Mouse (Mus musculus) limb, embryonic 14.5 days (tissue): ENCODE measurements around the gene Atg3. TPM values are rescaled to one million over a fixed set of nuclear protein-coding genes. Genes with fewer than 3 reads are reported as not detected.

Experiments used
- ATAC-seq: fragments of 200-750 bp; cut with Nextera tagmentation; 2 replicates; pipeline ENCODE4 v1.8.0; 2017; ENCODE audit warnings: low read depth, moderate number of reproducible peaks, moderate TSS enrichment; ENCODE audit not compliant: low FRiP score
- DNase-seq: peaks from one replicate; pipeline ENCODE4 v3.0.0-alpha.2; 2015; ENCODE audit warnings: low spot score
- H3K27ac ChIP-seq: fragments of 300-500 bp; sonication (generic); replicated peaks from 2 replicates; pipeline ENCODE4 v1.5.1; 2014; ENCODE audit warnings: low read depth, mild to moderate bottlenecking, low read length, moderate library complexity, mixed read lengths
- H3K27me3 ChIP-seq: fragments of 300-500 bp; sonication (generic); 2 replicates; pipeline ENCODE4 v1.6.1; 2014; ENCODE audit warnings: low read length, mixed read lengths; ENCODE audit not compliant: control insufficient read depth, insufficient read depth
- H3K36me3 ChIP-seq: fragments of 300-500 bp; sonication (generic); 2 replicates; pipeline ENCODE4 v1.6.1; 2014; ENCODE audit warnings: mild to moderate bottlenecking, low read length, moderate library complexity, mixed read lengths; ENCODE audit not compliant: control insufficient read depth, insufficient read depth
- H3K4me1 ChIP-seq: fragments of 300-500 bp; sonication (generic); 2 replicates; pipeline ENCODE4 v1.6.1; 2014; ENCODE audit warnings: antibody characterized with exemption, low read length, mixed read lengths; ENCODE audit not compliant: control insufficient read depth, insufficient read depth
- H3K4me2 ChIP-seq: fragments of 300-500 bp; sonication (generic); replicated peaks from 2 replicates; pipeline ENCODE4 v1.6.1; 2014; ENCODE audit warnings: low read depth, mild to moderate bottlenecking, low read length, moderate library complexity; ENCODE audit not compliant: severe bottlenecking
- H3K4me3 ChIP-seq: fragments of 300-500 bp; sonication (generic); replicated peaks from 2 replicates; pipeline ENCODE4 v1.5.1; 2014; ENCODE audit warnings: low read length
- H3K9ac ChIP-seq: fragments of 300-500 bp; sonication (generic); 2 replicates; pipeline ENCODE4 v1.6.1; 2014; ENCODE audit warnings: mild to moderate bottlenecking, low read depth, low read length, moderate library complexity; ENCODE audit not compliant: severe bottlenecking
- H3K9me3 ChIP-seq: fragments of 300-500 bp; sonication (generic); 2 replicates; pipeline ENCODE4 v1.6.1; 2016; ENCODE audit warnings: low read length; ENCODE audit not compliant: control insufficient read depth
- POLR2A ChIP-seq: fragments of 200-500 bp; IDR thresholded peaks from 2 replicates; pipeline ENCODE4 v1.8.0; 2012; ENCODE audit warnings: inconsistent platforms, mild to moderate bottlenecking, moderate library complexity, borderline replicate concordance; ENCODE audit not compliant: insufficient read depth, insufficient read length; ENCODE audit errors: extremely low read depth
- WGBS: fragments of 180-500 bp; shearing (Covaris S2); extraction: QIAGEN DNeasy Blood & Tissue Kit; methylation state at CpG from one replicate; pipeline ENCODE4 v1.1.7; 2014; 5-methylcytosine and 5-hydroxymethylcytosine counted together
- polyA plus RNA-seq, 2 experiments: library from polyadenylated mRNA; depleted of rRNA in 1 of 2; stranded (reverse) in 1 of 2; unstranded in 1 of 2; fragments of >200 nt; fragmentation: Nextera tagmentation in 1 of 2; extraction: Ambion mirVana in 1 of 2; gene quantifications; 2 replicates each; pipeline versions ENCODE4 v1.2.1 to v1.2.3; 2012 to 2014

The Atg3 gene
- polyA plus RNA-seq, 2 experiments, result 28.8 to 36.8 TPM

- H3K27ac ChIP-seq, result no peak overlapping the region
- ATAC-seq (no peak), DNase-seq (no peak)
- no peak for TF ChIP-seq POLR2A
- H3K9me3 ChIP-seq, result no peaks in the 10 kb centered on the region
- WGBS, result 92% methylated on average over 2 of the region's 2 CpGs
- H3K9ac ChIP-seq, result no peak overlapping the region
- H3K4me3 ChIP-seq, result no peak overlapping the region
- H3K36me3 ChIP-seq, result peaks cover 14% of the 10 kb centered on the region
- no peak overlapping the region for H3K4me2 ChIP-seq
- no peaks in the 10 kb centered on the region for H3K4me1 ChIP-seq
- H3K27me3 ChIP-seq, result no peaks in the 10 kb centered on the region
Measured at GRCm38 (mm10) chr16:45178552-45178951, 20.0 kb downstream of the Atg3 start.

- no peaks in the 10 kb centered on the region for H3K27me3 ChIP-seq
- no peak overlapping the region for H3K4me2 ChIP-seq
- no peak overlapping the region for H3K4me3 ChIP-seq
- no peak for ATAC-seq
- H3K4me1 ChIP-seq, result no peaks in the 10 kb centered on the region
- H3K9me3 ChIP-seq, result no peaks in the 10 kb centered on the region
- TF ChIP-seq POLR2A, result no peak
- H3K27ac ChIP-seq, result no peak overlapping the region
- peaks cover 6% of the 10 kb centered on the region for H3K36me3 ChIP-seq
- 92% methylated on average over 5 of the region's 5 CpGs for WGBS
- DNase-seq, result no peak
- H3K9ac ChIP-seq, result no peak overlapping the region
Measured at GRCm38 (mm10) chr16:45181824-45182223, 23.2 kb downstream of the Atg3 start.

GRCm38 (mm10) chr16:45192613-45193012 lies 34.0 kb downstream of the Atg3 start:
- no peak overlapping the region for H3K4me2 ChIP-seq
- peak; percentile 41; the same call in 1 of the 2 replicates for ATAC-seq
- 6% methylated on average over 1 of the region's 1 CpGs for WGBS

GRCm38 (mm10) chr16:45196816-45197215 lies 38.2 kb downstream of the Atg3 start:
- Histone ChIP-seq H3K36me3 (peaks cover 2% of the 10 kb centered on the region; the same call in 1 of the 2 replicates), H3K9ac (no peak overlapping the region), H3K27me3 (no peaks in the 10 kb centered on the region), H3K4me3 (no peak overlapping the region), H3K4me1 (no peaks in the 10 kb centered on the region), H3K27ac (no peak overlapping the region), H3K9me3 (no peaks in the 10 kb centered on the region), H3K4me2 (no peak overlapping the region)
- ATAC-seq, result 0 out of 2 replicates have a peak, but pooled peaks have one; percentile 61
- DNase-seq, result peak; percentile 78
- 36% methylated on average over 6 of the region's 6 CpGs for WGBS
- no peak for TF ChIP-seq POLR2A

More at GRCm38 (mm10) chr16:45192613-45193012, 34.0 kb downstream of the Atg3 start:
- TF ChIP-seq POLR2A, result no peak
- Histone ChIP-seq H3K9me3 (no peaks in the 10 kb centered on the region), H3K27ac (no peak overlapping the region), H3K36me3 (peaks cover 17% of the 10 kb centered on the region; the same call in 1 of the 2 replicates), H3K4me3 (no peak overlapping the region), H3K27me3 (no peaks in the 10 kb centered on the region), H3K4me1 (no peaks in the 10 kb centered on the region), H3K9ac (no peak overlapping the region)
- DNase-seq, result peak; percentile 73

GRCm38 (mm10) chr16:45201395-45201794 lies 42.8 kb downstream of the Atg3 start:
- 98% methylated on average over 2 of the region's 2 CpGs for WGBS
- no peak for ATAC-seq
- TF ChIP-seq POLR2A, result no peak
- DNase-seq, result no peak
- H3K27ac ChIP-seq, result no peak overlapping the region
- H3K27me3 ChIP-seq, result no peaks in the 10 kb centered on the region
- H3K9ac ChIP-seq, result no peak overlapping the region
- no peaks in the 10 kb centered on the region for H3K4me1 ChIP-seq
- no peaks in the 10 kb centered on the region for H3K36me3 ChIP-seq
- H3K4me3 ChIP-seq, result no peak overlapping the region
- no peak overlapping the region for H3K4me2 ChIP-seq
- H3K9me3 ChIP-seq, result no peaks in the 10 kb centered on the region

DNA sequence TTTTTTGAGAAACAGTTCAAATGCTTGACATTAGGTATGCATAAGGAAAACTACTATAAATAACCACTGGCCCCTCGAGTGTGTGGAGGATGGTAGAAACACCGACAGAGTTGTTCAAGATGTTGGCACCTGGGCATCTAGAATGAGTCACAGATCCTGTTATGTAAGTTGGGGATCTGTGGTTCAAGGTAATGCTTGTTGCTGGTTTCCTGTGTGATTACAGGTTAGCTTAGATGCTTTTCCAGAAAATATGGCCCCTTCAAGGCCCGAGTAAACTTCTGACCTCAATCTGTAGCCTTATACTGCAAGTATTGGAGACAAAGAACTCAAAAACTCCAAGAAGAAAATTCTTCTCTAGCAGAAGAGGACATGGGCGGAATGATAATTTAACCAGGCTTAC lies 45.9 kb downstream of the Atg3 start:
- Histone ChIP-seq H3K9me3 (no peaks in the 10 kb centered on the region), H3K9ac (no peak overlapping the region), H3K4me1 (no peaks in the 10 kb centered on the region), H3K4me3 (no peak overlapping the region), H3K27ac (no peak overlapping the region), H3K27me3 (no peaks in the 10 kb centered on the region), H3K4me2 (no peak overlapping the region), H3K36me3 (no peaks in the 10 kb centered on the region)
- ATAC-seq (no peak), DNase-seq (no peak)
- WGBS, result 78% methylated on average over 4 of the region's 4 CpGs
- TF ChIP-seq POLR2A, result no peak
